Mouse (Mus musculus) layer of hippocampus, postnatal 14 days (tissue): ENCODE results near the gene Pla2g4f. TPM values are rescaled to one million over a fixed set of nuclear protein-coding genes. Genes with fewer than 3 reads are reported as not detected.
A peak's percentile ranks its signal among the peaks of the same experiment; 100 is the strongest.

Experiments
- DNase-seq, 2 experiments: peaks; one replicate each; pipeline ENCODE4 v3.0.0; 2021 to 2022; ENCODE audit warnings: low spot score in 2 of 2, mixed read lengths in 1 of 2
- long read RNA-seq, 2 experiments: library from polyadenylated mRNA; stranded (forward); transcript quantifications; one replicate each; pipeline ENCODE4 v2.0.0; 2021
- total RNA-seq, 2 experiments: library from RNA; stranded (reverse); gene quantifications; 2 replicates each; pipeline ENCODE4 v1.2.3; 2021

Pla2g4f gene
- total RNA-seq, result under 1 TPM in 1 of 2 experiments, not detected in 1; 0.17 TPM
- long read RNA-seq, experiment 1, result 0 reads
- long read RNA-seq, experiment 2, partial matches to known transcripts, result 0 of 1 reads
- long read RNA-seq, experiment 2, other reads (novel, unspliced or antisense), result 1 of 1 reads

DNA sequence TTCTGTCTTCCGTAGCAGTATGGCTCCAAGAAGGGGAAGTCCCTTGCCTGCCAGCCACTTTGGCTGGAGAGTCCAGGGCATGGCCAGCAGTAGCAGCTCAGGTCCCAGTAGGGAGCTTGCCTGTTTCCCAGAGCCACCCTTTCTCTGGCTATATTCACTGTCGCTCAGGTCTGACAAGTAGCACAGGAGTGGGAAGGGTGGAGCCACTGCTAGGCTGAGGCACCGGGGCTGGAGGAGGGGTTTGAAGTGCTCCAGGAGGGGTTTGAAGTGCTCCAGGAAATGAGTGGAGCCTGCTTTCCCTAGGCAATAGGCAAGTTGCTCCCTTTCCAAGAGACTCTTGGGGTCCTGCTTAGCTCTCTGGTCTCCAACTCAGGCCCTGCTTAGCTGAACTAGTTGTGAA is at the start of gene Pla2g4f:
TSS of gene Pla2g4f (minus strand) at position 190 of the 400 bp plus-strand sequence.
- DNase-seq, result no peak

DNA sequence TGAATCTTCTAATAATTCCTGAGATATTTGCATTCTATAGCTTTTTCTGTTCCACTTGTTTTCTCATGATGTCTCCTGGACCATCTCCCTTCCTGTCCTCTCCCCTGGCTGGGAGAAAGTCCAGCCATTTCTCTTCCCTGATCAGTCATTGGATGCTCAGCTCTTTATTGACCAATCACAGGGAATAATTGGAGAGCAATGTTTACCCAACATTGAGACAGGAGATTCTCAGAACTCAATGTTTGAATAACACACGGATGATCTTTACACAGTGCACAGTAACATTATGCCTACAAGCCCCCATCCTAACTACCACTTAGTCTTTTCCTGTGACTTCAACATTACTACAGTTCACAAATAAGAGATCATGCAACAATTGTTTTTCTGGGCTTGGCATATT is 46.5 kb upstream of the Pla2g4f start:
- DNase-seq, result no peak

DNA sequence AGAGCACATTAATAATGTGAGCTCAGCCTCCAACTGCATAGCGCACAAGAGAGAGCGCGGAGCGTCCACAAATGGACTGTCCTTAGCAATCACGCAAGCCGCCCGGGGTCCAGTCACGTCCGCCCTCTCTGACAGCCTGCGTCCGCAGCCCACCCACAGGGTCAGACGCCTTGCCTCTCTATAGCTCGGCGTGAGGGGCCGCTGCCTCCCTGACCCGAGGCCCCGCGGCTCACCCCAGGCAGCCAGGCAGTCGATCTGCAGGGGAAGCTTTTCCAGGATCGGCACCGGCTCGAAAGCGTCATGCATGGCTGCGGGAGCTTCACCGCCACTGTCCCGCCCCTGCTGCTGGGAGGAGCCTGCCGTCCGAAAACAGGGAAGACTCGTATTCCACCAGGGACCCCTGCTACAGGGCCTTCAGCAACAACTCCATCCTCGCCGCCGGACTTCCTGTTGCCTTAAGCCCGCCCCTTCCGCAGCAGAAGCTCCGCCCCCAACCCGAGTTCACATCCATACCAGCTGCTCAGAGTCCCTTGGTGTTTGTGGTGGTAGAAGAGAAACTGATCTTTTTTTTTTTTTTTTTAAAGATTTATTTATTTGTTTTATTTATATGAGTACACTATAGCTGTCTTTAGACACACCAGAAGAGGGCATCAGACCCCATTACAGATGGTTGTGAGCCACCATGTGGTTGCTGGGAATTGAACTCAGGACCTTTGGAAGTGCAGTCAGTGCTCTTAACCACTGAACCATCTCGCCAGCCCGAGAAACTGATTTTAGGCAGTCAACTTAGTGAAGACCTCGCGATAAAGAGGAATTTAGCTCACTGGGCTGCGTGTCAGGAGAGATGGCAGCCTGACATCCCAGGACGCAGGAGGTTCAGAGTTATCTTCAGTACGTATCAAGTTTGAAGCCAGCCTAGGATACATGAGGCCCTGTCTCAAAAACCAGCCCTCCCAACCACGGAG is 39.0 kb upstream of the Pla2g4f start, which contains the start of gene Vps39:
TSS of gene Vps39 (minus strand) at position 456 of the 965 bp plus-strand sequence.
- peak; percentile 81 to 89 for DNase-seq

DNA sequence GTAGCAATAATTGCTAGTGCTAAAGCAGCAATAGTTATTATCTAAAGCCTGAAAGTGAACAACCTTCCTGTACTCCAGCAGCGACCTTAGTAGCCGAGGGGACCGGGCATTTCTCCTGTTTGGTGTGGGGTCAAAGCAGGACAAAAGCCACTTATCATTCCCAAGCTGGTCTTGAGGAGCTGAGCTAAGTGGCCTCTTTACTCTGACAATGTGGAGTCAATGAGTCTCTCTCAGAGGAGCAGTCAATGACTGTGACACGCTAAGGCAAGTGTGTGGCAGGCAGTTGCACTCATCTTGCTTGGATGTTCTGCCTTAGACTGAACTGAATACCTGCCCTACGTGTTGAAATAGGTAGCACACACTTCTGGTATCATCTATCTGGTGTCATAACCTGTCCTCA is 37.4 kb upstream of the Pla2g4f start:
- no peak for DNase-seq

- peak in 1 of 2 experiments; percentile 19 for DNase-seq
Measured at GRCm38 (mm10) chr2:120348120-120348519, 34.2 kb upstream of the Pla2g4f start.

DNA sequence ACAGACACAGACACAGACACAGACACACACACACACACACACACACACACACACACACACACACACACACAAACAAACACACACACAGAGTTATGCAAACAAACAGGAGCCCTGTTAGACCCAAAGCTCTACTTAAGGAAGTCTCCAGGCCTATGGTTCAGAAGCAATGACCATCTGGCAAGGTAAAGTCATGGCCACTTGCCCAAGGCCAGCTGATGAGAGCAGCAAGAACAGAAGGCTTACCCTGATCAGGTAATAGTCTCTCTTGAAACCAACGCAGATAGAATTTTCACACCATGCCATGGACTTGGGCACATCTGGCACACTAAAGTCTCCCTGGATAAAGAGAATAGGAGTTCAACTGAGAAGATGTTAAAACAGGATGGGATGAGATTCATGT is 27.8 kb upstream of the Pla2g4f start:
- DNase-seq, result no peak

DNA sequence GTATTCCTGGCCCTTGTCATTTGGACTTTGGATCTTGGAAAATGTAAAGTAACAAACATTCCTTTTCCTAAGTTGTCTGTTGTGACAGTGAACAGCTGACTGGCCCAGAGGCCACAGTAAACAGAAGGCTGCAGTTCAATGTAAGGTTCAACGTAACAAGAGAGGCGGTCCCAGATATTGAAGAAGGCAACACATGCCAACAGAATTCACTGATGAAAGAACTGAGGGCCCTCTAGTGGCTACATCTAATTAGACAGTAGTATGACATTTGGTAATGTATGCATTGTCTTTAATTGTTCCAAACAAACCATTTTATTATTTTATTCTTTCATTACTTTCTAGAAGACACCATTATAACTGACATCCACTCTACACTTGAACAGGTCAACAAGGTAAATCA is 23.9 kb upstream of the Pla2g4f start:
- DNase-seq, result no peak

GRCm38 (mm10) chr2:120331575-120331974 is 17.6 kb upstream of the Pla2g4f start:
- DNase-seq, result no peak

DNA sequence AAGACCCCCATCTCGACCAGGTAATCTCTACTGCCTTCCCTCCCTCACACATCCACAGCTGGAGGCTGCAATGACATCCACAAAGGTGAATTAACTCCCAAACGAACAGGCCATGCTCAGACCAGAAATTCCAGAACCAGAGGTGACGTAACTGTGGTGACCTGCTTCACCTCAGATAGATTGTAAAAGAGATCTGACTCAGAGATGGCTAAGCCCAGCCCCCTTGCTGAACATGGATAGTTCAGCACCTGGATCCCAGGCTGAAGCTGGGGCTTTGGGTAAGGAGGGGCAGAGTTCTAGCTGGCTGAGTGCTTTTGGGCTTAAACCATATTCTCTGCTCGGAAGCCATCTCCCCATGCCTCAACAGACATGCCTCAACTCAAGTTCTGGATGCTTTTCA is 1.1 kb upstream of the Pla2g4f start:
- DNase-seq, result no peak

DNA sequence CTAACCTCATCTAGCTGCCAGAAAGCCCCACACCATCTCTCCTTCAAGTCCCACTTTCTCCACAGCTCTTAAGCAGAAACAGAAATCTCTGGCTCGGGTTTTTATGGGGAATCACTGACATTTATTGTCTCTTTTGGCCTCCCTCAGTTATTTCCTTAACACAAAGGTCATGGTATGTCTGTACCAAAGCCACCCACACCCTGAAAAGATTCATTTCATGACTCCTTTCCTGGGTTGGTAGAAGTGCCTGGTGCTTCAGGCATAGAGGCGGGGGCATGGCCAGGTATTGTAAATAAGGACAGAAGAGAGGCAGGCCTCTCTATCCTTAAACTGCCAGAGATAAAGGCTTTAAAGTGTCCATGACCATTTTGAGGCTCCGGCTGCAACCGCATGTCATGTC is 522 bp upstream of the Pla2g4f start:
- DNase-seq, result no peak

- no peak for DNase-seq
Measured at GRCm38 (mm10) chr2:120312276-120312825, 1.6 kb downstream of the Pla2g4f start.

- DNase-seq, result no peak
Measured at GRCm38 (mm10) chr2:120304113-120304512, 9.9 kb downstream of the Pla2g4f start.

- DNase-seq, result no peak
Measured at GRCm38 (mm10) chr2:120301076-120301475, 12.9 kb downstream of the Pla2g4f start.

DNA sequence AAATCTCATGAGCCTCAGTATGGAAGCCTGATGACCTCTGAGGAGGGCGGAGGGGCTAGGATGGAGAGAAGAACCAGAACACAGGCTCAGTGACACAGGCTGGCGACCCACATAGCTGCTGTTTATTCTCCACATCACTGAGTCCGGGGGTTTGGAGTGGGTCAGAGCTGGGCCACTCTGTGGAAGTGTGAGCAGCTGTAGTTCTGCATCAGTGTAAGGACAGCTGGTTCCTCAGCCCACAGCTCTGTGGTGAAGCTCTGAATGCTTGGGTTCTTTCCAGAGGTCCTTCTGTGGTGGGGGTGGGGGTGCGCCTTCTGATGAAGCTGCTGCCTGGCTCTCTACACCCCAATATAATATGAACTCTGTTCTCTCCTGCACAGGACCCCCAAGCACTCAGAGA is 14.1 kb downstream of the Pla2g4f start:
- no peak for DNase-seq

GRCm38 (mm10) chr2:120296160-120296559 is 17.8 kb downstream of the Pla2g4f start:
- DNase-seq, result no peak

- DNase-seq, result no peak
Measured at GRCm38 (mm10) chr2:120291471-120292078, 22.4 kb downstream of the Pla2g4f start.

DNA sequence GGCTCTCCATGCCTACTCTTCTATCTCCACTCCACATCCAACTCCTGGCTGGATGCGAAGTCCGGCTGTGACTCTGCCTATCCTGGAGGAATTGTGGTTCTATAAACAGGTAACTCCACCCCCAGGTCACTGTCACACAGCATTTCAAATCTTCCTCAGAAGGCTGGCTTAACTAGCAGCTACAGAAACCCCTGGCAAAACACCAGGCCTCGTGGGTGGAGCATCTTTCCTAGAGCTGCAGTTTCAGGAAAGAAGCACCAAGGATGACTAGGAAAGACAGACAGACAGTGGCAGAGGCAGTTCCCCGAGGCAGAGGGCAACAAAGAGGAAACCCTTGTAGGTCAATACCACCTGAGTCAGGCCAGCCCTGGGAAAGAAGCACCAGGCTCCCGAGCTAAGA is 25.0 kb downstream of the Pla2g4f start, which contains the start of gene Pla2g4d:
TSS of gene Pla2g4d (minus strand) at position 203 of the 400 bp plus-strand sequence.
- no peak for DNase-seq

DNA sequence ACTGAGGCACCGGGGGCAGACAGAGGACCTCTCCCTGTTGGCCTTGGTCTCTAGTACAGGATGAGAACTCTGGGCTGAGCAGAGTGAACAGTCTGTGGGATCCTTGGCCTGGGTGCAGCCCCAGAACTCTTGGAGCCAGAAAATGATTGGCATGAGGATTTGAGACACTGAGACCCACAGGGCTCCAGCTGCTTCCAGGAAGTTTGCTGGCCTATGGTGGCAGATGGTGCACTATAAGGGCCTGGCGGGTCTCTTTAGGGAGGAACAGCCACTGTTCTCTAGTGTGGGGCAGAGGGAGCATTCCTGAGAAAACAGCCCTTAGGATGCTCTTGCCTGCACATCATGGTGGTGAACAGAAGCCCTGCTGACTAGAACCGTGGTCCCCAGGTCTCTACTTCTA is 25.6 kb downstream of the Pla2g4f start:
- DNase-seq, result no peak

DNA sequence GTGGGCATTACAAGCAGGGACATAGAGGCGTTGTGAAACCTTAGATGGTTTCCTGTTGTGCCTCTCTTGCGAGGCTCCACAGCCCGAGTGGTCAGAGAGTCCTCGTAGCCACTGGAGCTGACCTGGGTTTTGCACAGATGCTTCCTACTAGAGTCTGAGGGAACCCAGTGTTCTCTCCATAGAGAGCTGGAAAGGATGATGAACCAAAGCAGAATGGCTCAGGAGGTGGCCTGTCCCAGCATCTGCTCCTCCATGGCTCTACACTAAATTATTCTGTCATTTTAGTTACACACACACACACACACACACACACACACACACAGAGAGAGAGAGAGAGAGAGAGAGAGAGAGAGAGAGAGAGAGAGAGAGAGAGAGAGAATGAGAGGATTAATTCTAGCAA is 28.3 kb downstream of the Pla2g4f start:
- DNase-seq, result no peak

- no peak for DNase-seq
Measured at GRCm38 (mm10) chr2:120284705-120285104, 29.3 kb downstream of the Pla2g4f start.

- DNase-seq, result no peak
Measured at GRCm38 (mm10) chr2:120284094-120284493, 29.9 kb downstream of the Pla2g4f start.

DNA sequence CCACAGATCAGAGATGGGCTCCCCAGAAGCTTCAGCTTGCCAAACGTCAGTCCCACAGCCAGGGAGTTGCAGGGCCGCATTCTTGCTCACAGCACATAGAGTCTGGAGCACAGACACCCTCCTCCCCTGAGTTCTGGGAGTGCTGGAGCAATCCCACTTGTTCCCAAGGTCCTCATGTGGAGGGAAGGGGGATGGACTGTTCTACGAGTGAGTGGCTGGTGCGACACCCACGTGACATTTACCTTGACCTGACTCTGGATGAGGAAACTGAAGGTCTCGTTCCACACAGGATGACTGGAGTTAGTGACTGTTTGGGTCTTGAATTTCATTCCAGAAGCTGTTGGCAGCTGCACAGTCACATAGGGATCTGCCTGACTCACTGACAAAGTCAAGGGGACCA is 30.4 kb downstream of the Pla2g4f start:
- no peak for DNase-seq
